Mouse (Mus musculus): ENCODE results near the gene Mybbp1a. TPM values are rescaled to one million over a fixed set of nuclear protein-coding genes. Genes with fewer than 3 reads are reported as not detected.

Gene Mybbp1a
- polyA plus RNA-seq, 1 experiment: 4.1 TPM

GRCm38 (mm10) chr11:72487739-72488138, 46.6 kb downstream of the Mybbp1a start:
- peaks cover 49% of the 10 kb centered on the region for H3K4me1 ChIP-seq (ENCODE audit: control insufficient read depth)

GRCm38 (mm10) chr11:72488753-72489271, 47.7 kb downstream of the Mybbp1a start:
- no peak for TF ChIP-seq TAL1 (IDR thresholded peaks at IDR 0.05; ENCODE audit: low read length)
- no peak for TF ChIP-seq GATA1 (IDR thresholded peaks at IDR 0.05; ENCODE audit: low read length)
- Histone ChIP-seq H3K9me3 (ENCODE audit: control insufficient read depth, low read length) (no peaks in the 10 kb centered on the region), H3K4me3 (replicated peaks) (peak overlapping the region; percentile 58), H3K27me3 (ENCODE audit: control insufficient read depth) (peaks cover 40% of the 10 kb centered on the region), H3K36me3 (ENCODE audit: control insufficient read depth) (no peaks in the 10 kb centered on the region), H3K4me1 (ENCODE audit: control insufficient read depth) (peaks cover 42% of the 10 kb centered on the region)

More at GRCm38 (mm10) chr11:72487739-72488138, 46.6 kb downstream of the Mybbp1a start:
- no peak overlapping the region for H3K4me3 ChIP-seq (replicated peaks)
- H3K27me3 ChIP-seq (ENCODE audit: control insufficient read depth): peaks cover 40% of the 10 kb centered on the region
- no peaks in the 10 kb centered on the region for H3K9me3 ChIP-seq (ENCODE audit: control insufficient read depth, low read length)
- H3K36me3 ChIP-seq (ENCODE audit: control insufficient read depth): no peaks in the 10 kb centered on the region
- TF ChIP-seq GATA1 (IDR thresholded peaks at IDR 0.05; ENCODE audit: low read length) (no peak), TAL1 (IDR thresholded peaks at IDR 0.05; ENCODE audit: low read length) (no peak)

- Histone ChIP-seq H3K27me3 (ENCODE audit: control insufficient read depth) (peaks cover 40% of the 10 kb centered on the region), H3K4me1 (ENCODE audit: control insufficient read depth) (peaks cover 41% of the 10 kb centered on the region)
Measured at GRCm38 (mm10) chr11:72489397-72489796, 48.2 kb downstream of the Mybbp1a start.

GRCm38 (mm10) chr11:72489881-72490301, 48.7 kb downstream of the Mybbp1a start, which contains the start of gene Spns2:
TSS of gene Spns2 (minus strand) at chr11:72489904.
- peaks cover 36% of the 10 kb centered on the region for H3K4me1 ChIP-seq (ENCODE audit: control insufficient read depth)
- H3K36me3 ChIP-seq (ENCODE audit: control insufficient read depth): no peaks in the 10 kb centered on the region
- peak within 1 kb of the TSS; percentile 58 for H3K4me3 ChIP-seq (replicated peaks)
- no peaks in the 10 kb centered on the region for H3K9me3 ChIP-seq (ENCODE audit: control insufficient read depth, low read length)
- H3K27me3 ChIP-seq (ENCODE audit: control insufficient read depth): peaks cover 40% of the 10 kb centered on the region
- TF ChIP-seq TAL1 (IDR thresholded peaks at IDR 0.05; ENCODE audit: low read length): no peak
- no peak for TF ChIP-seq GATA1 (IDR thresholded peaks at IDR 0.05; ENCODE audit: low read length)

More at GRCm38 (mm10) chr11:72489397-72489796, 48.2 kb downstream of the Mybbp1a start:
- Histone ChIP-seq H3K4me3 (replicated peaks) (peak overlapping the region; percentile 58), H3K9me3 (ENCODE audit: control insufficient read depth, low read length) (no peaks in the 10 kb centered on the region), H3K36me3 (ENCODE audit: control insufficient read depth) (no peaks in the 10 kb centered on the region)
- TF ChIP-seq TAL1 (IDR thresholded peaks at IDR 0.05; ENCODE audit: low read length) (no peak), GATA1 (IDR thresholded peaks at IDR 0.05; ENCODE audit: low read length) (no peak)

- no peak overlapping the region for H3K4me3 ChIP-seq (replicated peaks)
- H3K36me3 ChIP-seq (ENCODE audit: control insufficient read depth): no peaks in the 10 kb centered on the region
- H3K27me3 ChIP-seq (ENCODE audit: control insufficient read depth): peaks cover 40% of the 10 kb centered on the region
- no peaks in the 10 kb centered on the region for H3K9me3 ChIP-seq (ENCODE audit: control insufficient read depth, low read length)
- peaks cover 26% of the 10 kb centered on the region for H3K4me1 ChIP-seq (ENCODE audit: control insufficient read depth)
- no peak for TF ChIP-seq TAL1 (IDR thresholded peaks at IDR 0.05; ENCODE audit: low read length)
- TF ChIP-seq GATA1 (IDR thresholded peaks at IDR 0.05; ENCODE audit: low read length): no peak
Measured at GRCm38 (mm10) chr11:72491130-72491960, 50.2 kb downstream of the Mybbp1a start.

GRCm38 (mm10) chr11:72494046-72494988, 53.2 kb downstream of the Mybbp1a start:
- no peaks in the 10 kb centered on the region for H3K9me3 ChIP-seq (ENCODE audit: control insufficient read depth, low read length)
- no peaks in the 10 kb centered on the region for H3K36me3 ChIP-seq (ENCODE audit: control insufficient read depth)
- peaks cover 6% of the 10 kb centered on the region for H3K4me1 ChIP-seq (ENCODE audit: control insufficient read depth)
- H3K27me3 ChIP-seq (ENCODE audit: control insufficient read depth): peaks cover 17% of the 10 kb centered on the region
- no peak overlapping the region for H3K4me3 ChIP-seq (replicated peaks)
- TF ChIP-seq GATA1 (IDR thresholded peaks at IDR 0.05; ENCODE audit: low read length): no peak
- TF ChIP-seq TAL1 (IDR thresholded peaks at IDR 0.05; ENCODE audit: low read length): no peak

GRCm38 (mm10) chr11:72496066-72496465, 54.9 kb downstream of the Mybbp1a start:
- H3K9me3 ChIP-seq (ENCODE audit: control insufficient read depth, low read length): no peaks in the 10 kb centered on the region
- H3K4me3 ChIP-seq (replicated peaks): no peak overlapping the region
- no peaks in the 10 kb centered on the region for H3K36me3 ChIP-seq (ENCODE audit: control insufficient read depth)
- H3K4me1 ChIP-seq (ENCODE audit: control insufficient read depth): no peaks in the 10 kb centered on the region
- H3K27me3 ChIP-seq (ENCODE audit: control insufficient read depth): peaks cover 1% of the 10 kb centered on the region
- TF ChIP-seq TAL1 (IDR thresholded peaks at IDR 0.05; ENCODE audit: low read length) (no peak), GATA1 (IDR thresholded peaks at IDR 0.05; ENCODE audit: low read length) (no peak)

GRCm38 (mm10) chr11:72496775-72497174, 55.6 kb downstream of the Mybbp1a start:
- Histone ChIP-seq H3K9me3 (ENCODE audit: control insufficient read depth, low read length) (no peaks in the 10 kb centered on the region), H3K4me1 (ENCODE audit: control insufficient read depth) (no peaks in the 10 kb centered on the region), H3K4me3 (replicated peaks) (no peak overlapping the region), H3K27me3 (ENCODE audit: control insufficient read depth) (no peaks in the 10 kb centered on the region; the same call in 1 of the 2 replicates), H3K36me3 (ENCODE audit: control insufficient read depth) (no peaks in the 10 kb centered on the region)
- no peak for TF ChIP-seq TAL1 (IDR thresholded peaks at IDR 0.05; ENCODE audit: low read length)
- TF ChIP-seq GATA1 (IDR thresholded peaks at IDR 0.05; ENCODE audit: low read length): no peak

Data from erythroblast, embryonic 14.5 days (primary cell).